Mouse (Mus musculus) bone marrow, adult 2 months (tissue): ENCODE data around the gene Itk. TPM values are rescaled to one million over a fixed set of nuclear protein-coding genes. Genes with fewer than 3 reads are reported as not detected.

Experiments
- H3K27ac ChIP-seq: fragments of 200-500 bp; 2 replicates; pipeline ENCODE4 v1.5.1; 2012; ENCODE audit warnings: low read depth, mild to moderate bottlenecking, control low read depth, inconsistent platforms, low read length; ENCODE audit not compliant: control insufficient read depth, poor library complexity, insufficient read depth
- H3K4me1 ChIP-seq: fragments of 200-500 bp; 2 replicates; pipeline ENCODE4 v1.6.1; 2011; ENCODE audit warnings: low read length; ENCODE audit not compliant: control insufficient read depth, insufficient read depth
- H3K4me3 ChIP-seq: fragments of 200-500 bp; replicated peaks from 2 replicates; pipeline ENCODE3; 2011; ENCODE audit warnings: mild to moderate bottlenecking, low read depth, low read length, control low read depth; ENCODE audit not compliant: control insufficient read depth
- CTCF ChIP-seq: fragments of 200-500 bp; IDR thresholded peaks from 2 replicates; pipeline ENCODE4 v1.5.1; 2011; ENCODE audit warnings: low read length, control low read depth; ENCODE audit not compliant: control insufficient read depth, insufficient read depth
- POLR2A ChIP-seq: fragments of 200-500 bp; IDR thresholded peaks from 2 replicates; pipeline ENCODE4 v1.6.1; 2011; ENCODE audit warnings: low read depth, mild to moderate bottlenecking, control low read depth, low read length, borderline replicate concordance; ENCODE audit not compliant: control insufficient read depth
- WGBS: fragments of 180-500 bp; shearing (Covaris S2); methylation state at CpG from one replicate; pipeline ENCODE4 v1.1.7; 2018; 5-methylcytosine and 5-hydroxymethylcytosine counted together
- polyA plus RNA-seq: library from polyadenylated mRNA; stranded (reverse); fragments of >200 nt; gene quantifications from 2 replicates; pipeline ENCODE4 v1.2.4, GENCODE M21; 2011; ENCODE audit warnings: low replicate concordance; ENCODE audit not compliant: missing spikeins, insufficient read depth, insufficient read length

Itk gene
- polyA plus RNA-seq, 1 experiment: 4.4 TPM

DNA sequence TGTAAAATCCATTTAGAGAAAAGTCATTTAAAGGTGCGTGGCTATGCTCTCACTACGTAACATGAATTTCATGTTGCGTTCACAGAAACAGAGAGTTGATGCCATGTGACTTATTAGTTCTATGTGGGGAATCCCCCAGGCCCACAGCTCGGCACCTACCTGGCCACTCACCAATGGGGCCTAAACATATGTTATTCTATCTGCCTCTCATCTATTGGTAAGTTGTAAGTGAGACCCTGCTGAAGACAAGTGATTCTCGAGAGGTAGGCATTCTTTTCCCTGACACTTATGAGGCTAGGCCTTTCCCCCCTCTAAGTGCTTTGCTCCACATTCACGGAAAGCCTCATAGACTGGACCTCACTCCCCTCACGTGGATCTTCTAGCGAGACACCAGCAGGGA, 2.8 kb downstream of the Itk start:
- 90% methylated on average over 8 of the region's 8 CpGs for WGBS
- H3K27ac ChIP-seq: no peak overlapping the region
- peaks cover 2% of the 10 kb centered on the region; the same call in 1 of the 2 replicates for H3K4me1 ChIP-seq
- TF ChIP-seq CTCF (no peak), POLR2A (no peak)
- H3K4me3 ChIP-seq: no peak overlapping the region

DNA sequence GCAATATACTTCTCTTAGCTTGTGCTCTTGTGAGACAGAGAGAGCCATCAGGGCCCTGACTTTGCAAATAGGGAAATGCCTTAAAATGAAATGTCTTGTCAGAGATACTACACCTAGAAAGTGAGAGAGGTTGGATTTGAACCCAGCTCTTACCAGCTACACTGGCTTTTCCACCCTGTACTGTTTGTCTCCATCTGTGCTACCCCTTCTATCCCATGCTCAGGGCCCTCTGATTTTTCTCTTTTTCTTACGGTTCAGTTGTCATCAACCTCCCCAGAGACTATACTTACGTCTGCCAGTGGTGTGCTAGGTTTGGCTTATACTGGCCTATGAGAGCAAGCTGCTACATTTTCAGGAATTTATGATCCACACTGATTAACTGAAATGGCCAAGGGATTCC, 4.4 kb downstream of the Itk start:
- H3K4me3 ChIP-seq: no peak overlapping the region
- no peak overlapping the region for H3K27ac ChIP-seq
- H3K4me1 ChIP-seq: peaks cover 3% of the 10 kb centered on the region; the same call in 1 of the 2 replicates
- WGBS: 81% methylated on average over 2 of the region's 2 CpGs
- no peak for TF ChIP-seq CTCF
- no peak for TF ChIP-seq POLR2A

DNA sequence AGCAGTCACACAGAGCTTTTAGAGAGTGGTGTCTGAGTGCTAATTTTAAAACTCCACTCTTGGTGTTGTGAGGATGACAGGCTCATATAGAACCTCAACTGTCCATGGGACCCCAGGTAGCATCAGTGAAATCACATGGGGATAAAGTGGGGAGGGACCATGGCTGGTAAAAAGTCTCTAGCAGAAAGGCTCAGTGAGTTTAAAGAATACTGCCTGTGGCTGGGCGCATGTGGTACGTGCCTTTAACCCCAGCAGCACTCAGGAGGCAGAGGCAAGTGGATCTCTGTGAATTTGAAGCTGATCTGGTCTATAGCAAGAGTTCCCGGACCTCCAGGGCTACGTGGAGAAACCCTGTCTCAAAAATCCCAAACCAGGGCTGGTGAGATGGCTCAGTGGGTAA, 6.8 kb downstream of the Itk start:
- Histone ChIP-seq H3K4me3 (no peak overlapping the region), H3K27ac (no peak overlapping the region), H3K4me1 (peaks cover 5% of the 10 kb centered on the region; the same call in 1 of the 2 replicates)
- TF ChIP-seq POLR2A (no peak), CTCF (no peak)
- WGBS: 89% methylated on average over 4 of the region's 4 CpGs

DNA sequence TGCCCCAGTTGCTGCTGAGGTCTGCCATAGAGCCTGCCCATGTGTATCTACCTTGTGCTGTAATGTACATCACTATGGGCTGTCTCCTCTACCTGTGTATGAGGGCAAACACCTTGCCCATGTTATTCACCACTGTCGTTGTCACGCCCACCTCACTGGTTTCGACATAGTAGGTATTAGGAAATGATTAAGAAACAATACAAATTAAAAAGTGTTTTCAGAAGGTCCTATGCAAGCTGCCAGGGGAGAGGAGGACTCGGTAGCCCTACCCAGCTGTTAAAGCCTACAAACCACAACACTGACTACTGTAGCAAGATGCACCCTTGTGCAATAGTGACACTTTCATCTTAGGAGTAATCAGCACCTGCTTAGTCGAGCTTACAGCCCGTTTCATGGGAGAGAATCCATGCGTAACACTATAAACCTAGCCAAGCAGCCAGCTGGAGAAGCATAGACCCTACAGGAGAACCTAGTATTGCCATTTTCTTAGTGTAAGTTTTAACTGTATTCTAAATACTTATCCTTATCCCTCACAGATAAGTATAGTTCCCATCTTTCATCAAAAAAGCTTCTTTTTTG, 9.1 kb downstream of the Itk start:
- TF ChIP-seq CTCF: no peak
- no peak for TF ChIP-seq POLR2A
- H3K4me3 ChIP-seq: no peak overlapping the region
- no peak overlapping the region; the same call in 1 of the 2 replicates for H3K27ac ChIP-seq
- 39% methylated on average over 7 of the region's 7 CpGs for WGBS
- peaks cover 4% of the 10 kb centered on the region; the same call in 1 of the 2 replicates for H3K4me1 ChIP-seq

GRCm38 (mm10) chr11:46377819-46378782, 11.2 kb downstream of the Itk start:
- peaks cover 6% of the 10 kb centered on the region; the same call in 1 of the 2 replicates for H3K4me1 ChIP-seq
- WGBS: 60% methylated on average over 8 of the region's 8 CpGs
- no peak overlapping the region for H3K4me3 ChIP-seq
- no peak for TF ChIP-seq POLR2A
- no peak for TF ChIP-seq CTCF
- no peak overlapping the region for H3K27ac ChIP-seq

- peaks cover 7% of the 10 kb centered on the region; the same call in 1 of the 2 replicates for H3K4me1 ChIP-seq
- WGBS: 90% methylated on average over 1 of the region's 1 CpGs
- no peak overlapping the region for H3K27ac ChIP-seq
- TF ChIP-seq CTCF (no peak), POLR2A (no peak)
- no peak overlapping the region for H3K4me3 ChIP-seq
Measured at GRCm38 (mm10) chr11:46377316-46377715, 12.0 kb downstream of the Itk start.

- WGBS: 84% methylated on average over 8 of the region's 8 CpGs
- no peak overlapping the region for H3K27ac ChIP-seq
- TF ChIP-seq POLR2A (no peak), CTCF (no peak)
- H3K4me1 ChIP-seq: peaks cover 8% of the 10 kb centered on the region; the same call in 1 of the 2 replicates
- H3K4me3 ChIP-seq: no peak overlapping the region
Measured at GRCm38 (mm10) chr11:46375015-46375414, 14.3 kb downstream of the Itk start.

- no peak for TF ChIP-seq POLR2A
- no peak for TF ChIP-seq CTCF
- H3K27ac ChIP-seq: no peak overlapping the region
- no peak overlapping the region for H3K4me3 ChIP-seq
- WGBS: 58% methylated on average over 13 of the region's 13 CpGs
- H3K4me1 ChIP-seq: peaks cover 5% of the 10 kb centered on the region; the same call in 1 of the 2 replicates
Measured at GRCm38 (mm10) chr11:46373071-46374030, 16.0 kb downstream of the Itk start.
